Mouse (Mus musculus) stomach, embryonic 14.5 days (tissue): ENCODE measurements at regions not wholly inside any gene's neighbourhood (a gene's known extent, or its start where the extent isn't known, plus 50 kb on each side); places are given as distances from the start of the nearest gene placed in this dataset.
A peak's percentile ranks its signal among the peaks of the same experiment; 100 is the strongest.

Experiments
- ATAC-seq: fragments of 200-750 bp; cut with Nextera tagmentation; 2 replicates; pipeline ENCODE4 v1.8.0; 2017; ENCODE audit warnings: low read depth, moderate TSS enrichment; ENCODE audit not compliant: insufficient number of reproducible peaks, insufficient read depth, low FRiP score
- H3K27ac ChIP-seq: fragments of 300-500 bp; sonication (generic); 2 replicates; pipeline ENCODE4 v1.5.1; 2014; ENCODE audit warnings: mild to moderate bottlenecking, low read length, moderate library complexity, mixed read lengths
- H3K27me3 ChIP-seq: fragments of 300-500 bp; sonication (generic); 2 replicates; pipeline ENCODE4 v1.6.1; 2014; ENCODE audit warnings: low read length, control low read depth, mixed read lengths; ENCODE audit not compliant: control insufficient read depth, insufficient read depth
- H3K36me3 ChIP-seq: fragments of 300-500 bp; sonication (generic); 2 replicates; pipeline ENCODE4 v1.6.1; 2014; ENCODE audit warnings: mild to moderate bottlenecking, control low read depth, low read length, moderate library complexity, mixed read lengths; ENCODE audit not compliant: control insufficient read depth, insufficient read depth
- H3K4me1 ChIP-seq: fragments of 300-500 bp; sonication (generic); 2 replicates; pipeline ENCODE4 v1.6.1; 2014; ENCODE audit warnings: low read length, control low read depth, mixed read lengths; ENCODE audit not compliant: control insufficient read depth, insufficient read depth
- H3K4me2 ChIP-seq: fragments of 300-500 bp; sonication (generic); replicated peaks from 2 replicates; pipeline ENCODE4 v1.6.1; 2014; ENCODE audit warnings: low read depth, low read length, control low read depth
- H3K4me3 ChIP-seq: fragments of 300-500 bp; sonication (generic); 2 replicates; pipeline ENCODE4 v1.5.1; 2014; ENCODE audit warnings: low read depth, low read length, control low read depth
- H3K9ac ChIP-seq: fragments of 300-500 bp; sonication (generic); replicated peaks from 2 replicates; pipeline ENCODE4 v1.6.1; 2014; ENCODE audit warnings: low read depth, mild to moderate bottlenecking, control low read depth, low read length, moderate library complexity, mixed read lengths
- H3K9me3 ChIP-seq: fragments of 300-500 bp; sonication (generic); 2 replicates; pipeline ENCODE4 v1.6.1; 2016; ENCODE audit warnings: low read depth, low read length, control low read depth; ENCODE audit not compliant: control insufficient read depth
- WGBS: fragments of 180-500 bp; shearing (Covaris S2); extraction: QIAGEN DNeasy Blood & Tissue Kit; methylation state at CpG from one replicate; pipeline ENCODE4 v1.1.7; 2014; 5-methylcytosine and 5-hydroxymethylcytosine counted together

GRCm38 (mm10) chr2:71683375-71683774 is 62.0 kb upstream of the Itga6 start:
- no peaks in the 10 kb centered on the region for H3K27me3 ChIP-seq
- H3K9ac ChIP-seq = no peak overlapping the region
- no peaks in the 10 kb centered on the region for H3K36me3 ChIP-seq
- WGBS = 80% methylated on average over 4 of the region's 4 CpGs
- H3K27ac ChIP-seq = no peak overlapping the region
- ATAC-seq = no peak
- H3K4me3 ChIP-seq = no peak overlapping the region
- H3K9me3 ChIP-seq = no peaks in the 10 kb centered on the region
- no peak overlapping the region for H3K4me2 ChIP-seq
- H3K4me1 ChIP-seq = no peaks in the 10 kb centered on the region

DNA sequence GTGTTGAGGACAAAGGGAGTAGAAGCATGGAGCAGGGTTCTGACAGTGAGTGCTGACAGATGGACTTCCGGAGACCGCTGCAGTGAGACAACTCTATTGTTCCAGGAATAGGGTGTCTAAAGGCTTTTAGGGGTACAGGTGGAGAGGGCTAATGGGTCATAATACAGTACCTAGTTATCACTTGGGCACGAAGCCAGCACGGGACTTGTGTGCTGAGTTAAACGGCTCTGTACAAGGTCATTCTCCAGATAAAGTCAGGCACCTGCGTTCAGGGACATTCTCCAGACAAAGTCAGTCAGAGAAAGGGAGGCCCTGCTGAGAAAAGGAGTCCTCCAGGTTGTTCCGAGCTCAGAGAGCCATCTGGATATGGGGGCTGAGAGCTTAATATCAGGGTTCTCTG is 60.2 kb upstream of the Itga6 start:
- no peak overlapping the region for H3K4me3 ChIP-seq
- no peak overlapping the region for H3K4me2 ChIP-seq
- H3K9me3 ChIP-seq = no peaks in the 10 kb centered on the region
- 0 out of 2 replicates have a peak, but pooled peaks have one; percentile 10 for ATAC-seq
- H3K4me1 ChIP-seq = no peaks in the 10 kb centered on the region
- no peak overlapping the region for H3K27ac ChIP-seq
- H3K9ac ChIP-seq = no peak overlapping the region
- H3K36me3 ChIP-seq = no peaks in the 10 kb centered on the region
- 77% methylated on average over 7 of the region's 7 CpGs for WGBS
- no peaks in the 10 kb centered on the region for H3K27me3 ChIP-seq

DNA sequence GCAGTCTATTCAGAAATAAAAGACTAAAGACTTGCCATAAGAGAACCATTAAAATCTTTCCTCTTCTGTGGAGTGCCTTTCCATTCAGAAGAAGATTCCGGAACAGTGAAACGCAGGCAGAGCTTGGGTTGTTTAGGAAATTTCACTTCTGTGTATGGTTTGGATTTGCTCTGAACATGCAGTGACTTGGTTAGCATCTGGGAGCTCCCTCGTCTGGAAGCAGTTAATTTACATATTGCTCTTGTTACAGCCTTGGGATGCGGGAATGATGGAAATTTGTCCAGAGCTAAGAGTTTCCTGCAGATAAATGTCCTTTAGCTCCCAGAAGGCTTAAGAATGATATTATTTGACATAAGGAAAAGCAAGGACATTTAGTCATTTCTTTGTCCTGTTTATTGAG is 56.4 kb upstream of the Itga6 start:
- no peaks in the 10 kb centered on the region for H3K9me3 ChIP-seq
- no peak overlapping the region for H3K27ac ChIP-seq
- 76% methylated on average over 4 of the region's 4 CpGs for WGBS
- no peak overlapping the region for H3K4me3 ChIP-seq
- H3K4me1 ChIP-seq = 0 out of 2 replicates have a peak, but pooled peaks cover 5% of the 10 kb centered on the region
- ATAC-seq = no peak
- no peak overlapping the region for H3K4me2 ChIP-seq
- no peaks in the 10 kb centered on the region for H3K27me3 ChIP-seq
- H3K9ac ChIP-seq = no peak overlapping the region
- H3K36me3 ChIP-seq = no peaks in the 10 kb centered on the region

GRCm38 (mm10) chr2:71690277-71691161 is 54.9 kb upstream of the Itga6 start:
- 49% methylated on average over 27 of the region's 27 CpGs for WGBS

DNA sequence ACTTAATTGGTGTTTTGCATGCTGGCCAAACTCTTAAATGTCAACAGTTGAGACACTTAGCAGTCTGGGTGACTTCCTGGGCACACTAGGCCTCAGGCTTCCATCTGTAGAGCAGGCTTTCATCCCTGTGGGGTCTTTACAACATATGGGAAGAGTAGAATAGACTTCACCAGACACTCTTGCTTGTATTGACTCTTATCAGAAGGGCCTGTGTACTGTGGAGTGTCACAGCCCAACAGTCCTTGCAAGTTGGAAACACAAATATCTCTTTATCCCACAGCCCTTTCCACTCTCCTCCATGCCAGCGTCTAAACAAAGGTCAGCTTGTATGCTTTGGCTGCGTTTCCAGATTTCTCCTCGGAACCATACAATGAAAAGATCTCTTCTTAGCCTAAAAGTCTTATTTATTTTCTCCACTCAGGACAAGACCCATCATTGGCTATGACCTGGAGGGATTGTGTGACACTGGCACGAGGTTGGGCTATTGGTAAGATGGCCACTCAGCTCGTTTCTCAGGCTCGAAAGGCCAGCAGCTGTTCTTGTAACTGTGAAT is 50.6 kb upstream of the Itga6 start:
- Histone ChIP-seq H3K27me3 (no peaks in the 10 kb centered on the region), H3K4me3 (no peak overlapping the region), H3K9ac (no peak overlapping the region), H3K36me3 (no peaks in the 10 kb centered on the region), H3K9me3 (no peaks in the 10 kb centered on the region), H3K27ac (no peak overlapping the region), H3K4me1 (0 out of 2 replicates have a peak, but pooled peaks cover 5% of the 10 kb centered on the region), H3K4me2 (no peak overlapping the region)
- WGBS = 56% methylated on average over 6 of the region's 6 CpGs
- ATAC-seq = no peak

More at GRCm38 (mm10) chr2:71690277-71691161, 54.9 kb upstream of the Itga6 start:
- peak; percentile 63; the same call in 1 of the 2 replicates for ATAC-seq
- H3K4me2 ChIP-seq = no peak overlapping the region
- no peaks in the 10 kb centered on the region for H3K9me3 ChIP-seq
- H3K4me1 ChIP-seq = 0 out of 2 replicates have a peak, but pooled peaks cover 5% of the 10 kb centered on the region
- no peaks in the 10 kb centered on the region for H3K36me3 ChIP-seq
- H3K27me3 ChIP-seq = no peaks in the 10 kb centered on the region
- no peak overlapping the region for H3K4me3 ChIP-seq
- no peak overlapping the region for H3K9ac ChIP-seq
- H3K27ac ChIP-seq = no peak overlapping the region
